Comparison of ENCODE assay signal across 13 mouse cellular contexts in the genomic region with DNA sequence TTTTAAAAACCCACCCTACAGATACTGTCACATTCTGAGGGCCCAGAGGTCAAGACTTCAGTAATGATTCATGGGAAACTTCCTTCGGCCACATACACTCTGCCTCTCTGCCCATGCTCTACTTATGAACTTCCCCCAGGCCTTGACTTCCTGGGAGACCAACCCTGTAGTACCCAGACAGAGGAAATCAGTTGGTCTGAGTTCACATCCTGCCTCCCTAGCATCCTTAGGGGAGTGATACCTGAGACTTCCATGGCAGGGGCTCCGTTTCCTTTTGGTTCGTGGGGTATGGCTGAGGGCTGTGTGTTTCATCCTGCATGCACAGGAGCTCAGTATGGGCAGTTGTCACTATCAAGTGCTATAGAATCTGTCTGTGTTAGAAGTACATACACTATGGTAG. TPM values are rescaled to one million over a fixed set of nuclear protein-coding genes. Genes with fewer than 3 reads are reported as not detected.
"Had no signal": no experiment of that assay in that cellular context is flagged by ENCODE, and none has a peak within 500 bp of the region (broad histone marks: within the 10 kb centered on the region; RNA-seq: fewer than 3 reads in every experiment).

No protein-coding gene starts in this region.

- H3K27ac ChIP-seq: kidney, embryonic 15.5 days; limb, embryonic 13.5 days; liver, embryonic 14.5 days; midbrain, embryonic 13.5 days; stomach, postnatal 0 days had no signal

- H3K27me3 ChIP-seq: kidney, embryonic 15.5 days; limb, embryonic 13.5 days had no signal

- H3K4me2 ChIP-seq: kidney, embryonic 15.5 days; limb, embryonic 13.5 days; midbrain, embryonic 13.5 days had no signal

- H3K36me3 ChIP-seq: kidney, embryonic 15.5 days; limb, embryonic 13.5 days; midbrain, embryonic 13.5 days had no signal

- H3K9ac ChIP-seq: kidney, embryonic 15.5 days; limb, embryonic 13.5 days; liver, embryonic 14.5 days; midbrain, embryonic 13.5 days had no signal

- DNase-seq: kidney, postnatal 25 days; layer of hippocampus, adult 9-11 months; layer of hippocampus, postnatal 36 days; left cerebral cortex, postnatal 4 days; lung, adult 18-20 months; right cerebral cortex, postnatal 14 days; thymus, postnatal 25 days had no signal

- H3K9me3 ChIP-seq: kidney, embryonic 15.5 days; limb, embryonic 13.5 days; midbrain, embryonic 13.5 days had no signal

- ATAC-seq: midbrain, embryonic 13.5 days had no signal

- H3K4me3 ChIP-seq: kidney, embryonic 15.5 days; limb, embryonic 13.5 days; midbrain, embryonic 13.5 days had no signal

RNA-seq across cellular contexts. Expression of gene Sag, which starts 47.9 kb away (rescaled TPM):
- total RNA-seq: midbrain, postnatal 0 days had no signal
